Mouse (Mus musculus) cerebellum, postnatal 36 days (tissue): ENCODE data around the gene Fam13c.
A peak's percentile ranks its signal among the peaks of the same experiment; 100 is the strongest.

ENCODE experiments used
- DNase-seq, 2 experiments: peaks; one replicate each; pipeline ENCODE4 v3.0.0; 2021 to 2022; ENCODE audit warnings: mixed read lengths in 2 of 2

Fam13c gene

DNA sequence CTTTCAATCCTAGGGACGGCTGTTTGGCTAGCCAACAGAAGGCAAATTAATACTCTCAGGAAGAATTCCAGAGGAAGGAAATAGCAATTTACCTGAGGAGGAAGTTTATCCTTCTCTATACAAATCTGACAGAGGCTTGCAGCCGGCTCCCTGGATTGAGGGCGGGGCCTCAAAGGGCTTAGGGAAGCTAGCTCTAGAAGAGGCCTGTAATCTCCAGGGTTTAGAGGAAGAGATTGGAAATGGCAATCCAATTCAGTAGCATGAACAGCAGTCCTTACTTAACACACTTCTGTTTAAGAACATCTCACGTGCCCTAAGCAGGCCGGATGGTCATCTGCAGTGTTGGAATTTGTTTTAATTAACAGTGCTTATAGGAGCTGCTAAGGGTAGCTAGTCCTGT, 81.1 kb downstream of the Fam13c start:
- no peak for DNase-seq

GRCm38 (mm10) chr10:70530185-70530823, 90.0 kb downstream of the Fam13c start:
- DNase-seq, result no peak

GRCm38 (mm10) chr10:70532249-70532648, 92.0 kb downstream of the Fam13c start:
- peak; percentile 60 to 70 for DNase-seq

DNA sequence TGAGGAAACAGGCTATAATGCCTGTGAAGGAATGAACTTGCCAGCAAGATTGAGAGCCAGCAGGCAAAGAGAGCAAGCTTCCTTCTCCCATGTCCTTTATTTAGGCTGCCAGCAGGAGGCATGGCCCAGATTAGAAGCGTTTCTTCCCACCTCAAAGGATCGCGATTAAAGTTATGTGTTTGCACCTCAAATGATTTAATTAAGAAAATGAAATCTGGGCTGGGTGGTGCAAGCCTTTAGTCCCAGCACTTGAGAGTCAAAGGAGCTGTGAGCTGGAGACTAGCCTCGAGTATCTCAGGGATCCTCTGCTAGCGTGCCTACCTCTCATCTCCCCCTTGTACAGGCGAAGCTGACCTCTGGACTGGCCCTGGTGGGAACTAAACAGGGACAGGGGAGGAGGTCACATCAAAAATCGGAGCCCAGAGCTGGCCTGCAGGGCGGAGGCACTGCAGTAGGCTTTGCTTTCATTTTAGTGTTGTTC, 93.1 kb downstream of the Fam13c start:
- DNase-seq, result peak; percentile 33 to 53

DNA sequence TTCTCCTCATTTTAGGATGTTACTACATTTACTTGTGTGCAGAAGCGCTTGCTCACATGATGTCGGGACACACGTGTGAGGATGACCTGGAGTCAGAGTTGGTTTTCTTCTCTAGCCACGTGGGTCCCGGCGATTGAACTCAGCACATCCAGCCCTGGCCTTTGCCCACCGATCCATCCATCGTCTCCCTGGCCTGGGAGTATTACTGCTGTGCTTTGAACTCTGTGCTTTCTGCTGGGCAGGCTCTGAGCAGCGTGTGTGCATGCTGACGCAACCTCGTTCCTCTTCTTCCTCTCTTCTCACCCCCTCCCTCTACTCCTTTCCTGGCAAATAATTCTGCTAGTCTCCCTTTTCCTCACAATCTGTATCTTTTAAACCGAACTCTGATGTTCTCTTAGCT, 93.7 kb downstream of the Fam13c start:
- DNase-seq, result no peak

- DNase-seq, result no peak
These were observed 94.3 kb downstream of the Fam13c start for GRCm38 (mm10) chr10:70534571-70534970.

GRCm38 (mm10) chr10:70535401-70535800, 95.1 kb downstream of the Fam13c start:
- DNase-seq, result no peak

DNA sequence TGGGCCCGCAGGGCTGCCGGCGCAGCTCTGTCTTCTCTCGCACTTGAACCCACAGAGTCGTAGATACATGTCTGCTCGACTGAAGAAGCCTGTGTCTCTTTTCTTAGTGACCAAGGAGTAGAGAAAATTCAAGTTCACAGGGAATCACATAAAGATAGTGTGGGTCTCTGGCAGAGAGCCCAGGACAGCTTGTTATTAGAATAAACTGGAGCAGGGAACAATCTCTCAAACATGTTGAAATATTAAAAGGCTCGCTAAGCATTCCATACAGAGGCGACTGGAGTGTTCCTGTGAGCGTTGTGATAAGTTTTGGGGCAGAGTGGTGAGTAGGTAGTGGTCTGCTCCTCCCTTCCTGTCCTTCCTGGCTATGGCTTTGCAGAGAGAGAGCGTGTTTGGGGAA, 97.4 kb downstream of the Fam13c start:
- DNase-seq, result no peak

GRCm38 (mm10) chr10:70539251-70539650, 99.0 kb downstream of the Fam13c start:
- DNase-seq, result no peak

GRCm38 (mm10) chr10:70540456-70541195, 100.3 kb downstream of the Fam13c start:
- DNase-seq, result no peak

DNA sequence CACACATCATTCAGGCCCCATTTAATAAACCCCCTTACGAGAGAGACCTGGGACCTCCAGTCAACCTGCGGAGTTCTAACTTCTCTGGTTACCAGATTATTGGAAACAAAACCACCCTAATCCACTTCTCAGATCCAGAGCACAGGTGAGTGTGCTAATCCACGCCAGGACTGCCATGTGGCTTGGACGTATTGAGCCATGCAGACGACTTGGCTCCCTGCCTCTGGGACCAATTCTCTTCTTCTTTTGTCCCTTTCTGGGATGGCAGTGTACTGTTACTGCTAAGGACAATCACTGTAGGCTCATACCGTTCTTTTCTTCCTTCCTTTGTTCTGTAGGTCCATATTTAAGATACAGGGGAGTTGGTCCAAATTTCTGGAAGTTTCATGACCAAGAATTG, 102.6 kb downstream of the Fam13c start:
- no peak for DNase-seq

DNA sequence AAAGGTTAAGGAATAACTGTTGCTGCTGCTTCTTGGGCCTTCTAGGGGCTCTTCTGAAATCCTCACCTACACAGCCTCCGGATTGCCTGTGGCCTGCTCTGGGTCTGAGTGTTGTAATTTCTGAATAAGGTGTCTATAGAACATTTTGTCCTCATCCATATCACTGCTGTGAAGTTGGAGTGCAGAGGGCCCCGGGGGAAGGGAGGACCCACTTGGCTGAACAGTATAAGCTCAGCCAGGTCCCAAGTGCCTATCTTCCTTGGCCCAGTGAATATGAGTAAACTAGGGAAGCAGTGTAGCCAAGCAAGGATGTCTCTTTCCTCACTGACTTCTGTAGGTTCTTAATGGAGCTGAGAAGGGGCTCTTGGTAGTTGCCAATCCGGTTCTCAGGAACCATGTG, 112.2 kb downstream of the Fam13c start:
- DNase-seq, result no peak

DNA sequence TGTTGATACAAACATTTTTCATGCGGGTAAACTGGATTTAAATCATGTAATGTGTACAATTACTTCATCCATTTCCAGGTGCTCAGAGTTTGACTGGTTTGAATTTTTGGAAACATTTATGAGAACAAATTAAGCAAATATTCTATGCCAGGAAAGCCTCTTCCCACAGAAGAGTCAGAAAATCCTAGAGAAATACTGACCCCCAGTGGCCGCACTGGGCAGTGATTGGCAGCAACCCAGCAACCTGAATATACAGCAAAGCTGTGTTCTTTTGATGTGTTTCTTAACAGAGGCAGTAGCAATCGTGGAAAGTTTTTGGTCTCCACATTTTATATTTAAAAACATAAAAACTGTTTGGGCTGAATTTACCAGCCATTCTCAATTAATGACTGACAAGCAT, 123.4 kb downstream of the Fam13c start:
- DNase-seq, result peak; percentile 80 to 86

GRCm38 (mm10) chr10:70581556-70582211, 141.4 kb downstream of the Fam13c start:
- peak in 1 of 2 experiments; percentile 30 for DNase-seq

- DNase-seq, result no peak
These were observed 143.9 kb downstream of the Fam13c start for GRCm38 (mm10) chr10:70584171-70584570.

DNA sequence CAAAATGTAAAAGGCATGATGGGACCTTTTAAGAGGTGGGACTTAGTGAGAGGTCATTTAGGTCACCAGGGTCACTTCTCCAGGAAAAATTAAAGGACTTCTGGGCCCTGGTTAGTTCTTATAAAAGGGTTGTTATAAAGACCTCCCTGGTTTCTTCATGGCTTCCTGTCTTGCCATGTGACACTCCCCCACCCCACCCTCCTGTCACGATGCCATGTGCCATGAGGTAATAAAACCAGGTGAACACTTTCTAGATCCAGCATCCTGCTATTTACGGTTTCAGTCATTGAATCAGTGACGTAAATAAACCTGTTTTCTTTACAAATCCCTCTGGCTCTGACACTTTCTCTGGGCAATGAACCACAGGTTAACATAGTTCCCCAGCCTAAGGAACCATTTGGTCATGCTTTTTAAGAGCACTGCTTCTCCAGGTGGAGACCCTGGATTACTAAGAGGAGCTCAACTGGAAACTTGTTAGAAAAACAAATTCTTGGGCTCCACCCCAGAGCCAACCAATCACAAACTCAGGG, 146.7 kb downstream of the Fam13c start:
- DNase-seq, result no peak

DNA sequence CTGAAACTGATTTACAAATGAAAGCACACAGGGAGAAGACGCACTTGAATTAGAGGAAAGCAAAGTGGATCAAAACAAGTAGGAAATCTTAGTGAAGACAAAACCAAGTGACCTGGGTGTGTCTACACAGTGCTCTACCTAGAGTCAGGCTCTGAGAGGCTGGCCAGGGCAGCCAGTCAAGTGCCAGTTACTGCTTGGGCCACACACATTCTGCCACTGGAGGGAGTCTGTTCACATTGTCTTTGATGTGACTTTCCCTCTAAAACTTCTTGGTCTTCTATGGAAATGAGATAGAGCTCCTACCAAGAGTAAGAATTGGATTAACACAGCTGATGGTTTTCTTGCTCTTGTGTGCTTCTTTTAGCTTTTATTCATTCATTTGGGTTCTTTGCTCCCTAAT, 153.7 kb downstream of the Fam13c start:
- DNase-seq, result peak; percentile 37 to 42

DNA sequence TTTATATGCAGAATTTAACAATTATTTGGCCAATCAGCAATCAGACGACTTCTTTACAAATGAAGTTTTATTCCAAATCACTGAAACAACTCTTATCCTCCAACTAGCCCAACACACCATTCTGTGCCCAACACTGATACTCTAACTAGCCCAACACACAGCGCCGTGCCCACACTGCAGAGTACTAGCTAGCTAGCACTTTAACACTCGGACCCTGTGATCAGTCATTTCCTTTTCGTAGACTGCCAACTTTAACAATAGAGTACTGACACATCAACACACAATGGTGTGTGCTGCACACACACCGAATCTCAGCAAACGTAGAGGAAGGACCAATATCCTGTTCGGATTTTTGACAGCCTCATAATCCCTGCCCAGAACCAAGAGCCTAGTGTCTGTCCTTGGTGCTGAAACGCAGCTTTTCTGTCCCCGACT, 157.8 kb downstream of the Fam13c start:
- DNase-seq, result peak in 1 of 2 experiments; percentile 11

DNA sequence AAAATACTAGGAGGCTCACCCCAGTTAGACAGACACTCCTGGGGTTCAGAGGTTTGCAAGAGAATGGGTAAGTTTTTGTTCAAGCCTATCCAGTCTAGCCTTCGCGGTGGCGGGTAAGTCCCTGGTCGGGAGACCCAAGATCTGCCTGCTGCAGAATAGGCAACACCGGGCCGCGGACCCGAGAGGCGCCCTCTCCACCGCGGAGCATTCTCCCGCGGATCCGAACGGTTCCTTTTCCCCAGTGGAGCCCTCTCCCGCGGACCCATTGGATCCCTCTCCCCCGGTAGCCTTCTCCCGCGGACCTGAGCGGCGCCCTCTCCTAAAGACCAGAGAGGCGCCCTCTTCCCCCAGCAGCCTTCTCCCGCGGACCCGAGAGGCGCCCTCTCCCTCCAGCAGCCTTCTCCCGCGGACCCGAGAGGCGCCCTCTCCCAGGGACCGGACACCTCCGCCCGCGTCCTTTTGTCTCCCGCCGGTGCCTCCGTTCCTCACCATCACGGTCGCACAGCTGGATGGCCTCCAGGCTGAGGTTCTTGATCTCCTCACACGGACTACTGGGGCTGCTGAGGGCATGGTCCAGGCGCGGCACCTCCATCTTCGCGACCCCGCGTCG, 158.3 kb downstream of the Fam13c start:
- DNase-seq, result no peak

DNA sequence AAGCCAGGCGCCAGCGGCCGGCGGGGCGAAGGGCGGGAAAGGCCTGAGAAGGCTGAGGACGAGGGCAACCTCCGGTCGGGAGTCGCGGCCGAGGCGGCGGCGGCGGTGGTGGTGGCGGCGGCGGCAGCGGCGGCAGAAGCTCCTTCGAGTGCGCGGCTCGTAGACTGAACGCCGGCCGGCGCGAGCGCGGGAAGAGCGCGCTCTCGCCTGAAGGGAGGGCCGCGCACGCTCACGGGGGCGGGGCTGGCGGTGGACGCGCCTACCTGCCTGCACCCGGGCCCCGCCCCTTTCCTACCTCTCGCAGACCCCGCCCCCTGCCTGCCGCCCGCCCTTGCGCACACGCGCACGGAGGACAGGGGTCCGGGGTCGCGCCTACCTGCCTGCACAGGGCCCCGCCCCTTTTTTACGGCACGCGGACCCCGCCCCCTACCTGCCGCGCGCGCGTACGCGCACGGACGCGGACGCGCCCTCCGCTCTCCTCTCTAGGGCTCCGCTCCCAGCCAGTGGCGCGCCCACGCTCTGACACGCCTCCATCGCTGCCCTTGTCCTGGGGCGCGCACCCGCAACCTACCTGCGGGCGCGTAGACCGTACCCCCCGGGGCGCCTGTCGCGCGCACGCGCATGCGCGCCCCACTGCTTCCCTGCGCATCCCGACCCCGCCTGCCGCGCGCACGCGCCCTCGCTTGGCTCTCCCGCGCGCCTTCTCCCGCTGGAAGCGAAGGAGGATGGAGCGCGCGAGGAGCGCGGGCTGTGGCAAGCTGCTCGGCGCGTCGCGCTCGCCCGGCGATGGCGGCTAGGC, 159.0 kb downstream of the Fam13c start:
- peak; percentile 95 to 98 for DNase-seq

DNA sequence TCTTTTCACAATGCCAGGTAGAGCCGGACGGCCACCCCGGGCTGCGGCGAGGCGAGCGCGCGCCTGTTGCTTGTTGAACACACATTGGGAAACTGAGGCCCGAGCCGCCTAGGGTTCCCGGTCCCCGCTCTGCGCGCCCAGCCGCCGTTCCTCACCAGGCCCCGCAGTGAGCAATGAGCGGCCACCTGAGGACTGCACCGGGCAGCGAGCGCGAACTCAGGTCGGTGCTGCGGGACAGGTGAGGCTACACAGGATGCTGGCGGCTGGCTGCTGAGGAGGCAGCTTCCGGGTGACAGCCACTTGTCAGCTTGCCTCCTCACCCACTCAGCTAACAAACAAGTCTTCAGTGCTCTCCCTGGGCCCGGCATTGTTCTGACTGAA, 159.6 kb downstream of the Fam13c start:
- DNase-seq, result no peak
